Mouse (Mus musculus): Measurements from ENCODE around the gene Cdyl2. TPM values are rescaled to one million over a fixed set of nuclear protein-coding genes. Genes with fewer than 3 reads are reported as not detected.

Cdyl2 gene
- polyA plus RNA-seq, 1 experiment from 2014 or later, result 3.2 TPM

GRCm38 (mm10) chr8:116635972-116636371 lies 96.8 kb downstream of the Cdyl2 start:
- no peak overlapping the region for H3K9ac ChIP-seq (ENCODE audit: low read length)
- H3K27ac ChIP-seq (replicated peaks), result no peak overlapping the region
- no peak for ATAC-seq (ENCODE audit: low FRiP score, low TSS enrichment)

GRCm38 (mm10) chr8:116635261-116635660 lies 97.5 kb downstream of the Cdyl2 start:
- ATAC-seq (ENCODE audit: low FRiP score, low TSS enrichment) (no peak), DNase-seq (ENCODE audit: low spot score) (no peak)
- no peaks in the 10 kb centered on the region for H3K36me3 ChIP-seq (ENCODE audit: control insufficient read depth, insufficient read depth, low read length)
- H3K4me1 ChIP-seq (replicated peaks; ENCODE audit: control insufficient read depth, insufficient read depth), result no peaks in the 10 kb centered on the region
- no peak overlapping the region for H3K9ac ChIP-seq (ENCODE audit: low read length)
- WGBS, result 89% methylated on average over 13 of the region's 13 CpGs
- no peak overlapping the region for H3K4me2 ChIP-seq (replicated peaks; ENCODE audit: low read depth)
- H3K27ac ChIP-seq (replicated peaks), result no peak overlapping the region
- no peaks in the 10 kb centered on the region for H3K27me3 ChIP-seq (ENCODE audit: control insufficient read depth, insufficient read depth, low read length)
- H3K9me3 ChIP-seq (ENCODE audit: control insufficient read depth, low read length), result no peaks in the 10 kb centered on the region
- no peak overlapping the region for H3K4me3 ChIP-seq (ENCODE audit: low read depth, low read length)
- TF ChIP-seq EP300 (optimal IDR thresholded peaks at IDR 0.05), result no peak

More at GRCm38 (mm10) chr8:116635972-116636371, 96.8 kb downstream of the Cdyl2 start:
- WGBS, result 83% methylated on average over 8 of the region's 8 CpGs
- no peaks in the 10 kb centered on the region for H3K36me3 ChIP-seq (ENCODE audit: control insufficient read depth, insufficient read depth, low read length)
- no peak for DNase-seq (ENCODE audit: low spot score)
- no peak overlapping the region for H3K4me3 ChIP-seq (ENCODE audit: low read depth, low read length)
- no peaks in the 10 kb centered on the region for H3K9me3 ChIP-seq (ENCODE audit: control insufficient read depth, low read length)
- no peaks in the 10 kb centered on the region for H3K27me3 ChIP-seq (ENCODE audit: control insufficient read depth, insufficient read depth, low read length)
- TF ChIP-seq CTCF (IDR thresholded peaks at IDR 0.05; ENCODE audit: low read depth), result no peak
- TF ChIP-seq EP300 (optimal IDR thresholded peaks at IDR 0.05), result no peak
- H3K4me2 ChIP-seq (replicated peaks; ENCODE audit: low read depth), result no peak overlapping the region
- no peaks in the 10 kb centered on the region for H3K4me1 ChIP-seq (replicated peaks; ENCODE audit: control insufficient read depth, insufficient read depth)

- H3K36me3 ChIP-seq (ENCODE audit: control insufficient read depth, insufficient read depth, low read length), result no peaks in the 10 kb centered on the region
- WGBS, result 90% methylated on average over 4 of the region's 4 CpGs
- no peaks in the 10 kb centered on the region for H3K27me3 ChIP-seq (ENCODE audit: control insufficient read depth, insufficient read depth, low read length)
- no peak overlapping the region for H3K27ac ChIP-seq (replicated peaks)
- no peaks in the 10 kb centered on the region for H3K4me1 ChIP-seq (replicated peaks; ENCODE audit: control insufficient read depth, insufficient read depth)
- H3K9me3 ChIP-seq (ENCODE audit: control insufficient read depth, low read length), result no peaks in the 10 kb centered on the region
- TF ChIP-seq EP300 (optimal IDR thresholded peaks at IDR 0.05), result no peak
- no peak overlapping the region for H3K4me2 ChIP-seq (replicated peaks; ENCODE audit: low read depth)
- DNase-seq (ENCODE audit: low spot score) (no peak), ATAC-seq (ENCODE audit: low FRiP score, low TSS enrichment) (no peak)
- H3K9ac ChIP-seq (ENCODE audit: low read length), result no peak overlapping the region
- no peak overlapping the region for H3K4me3 ChIP-seq (ENCODE audit: low read depth, low read length)
Observed at GRCm38 (mm10) chr8:116634436-116634835, 98.4 kb downstream of the Cdyl2 start.

GRCm38 (mm10) chr8:116633470-116634150 lies 99.2 kb downstream of the Cdyl2 start:
- Histone ChIP-seq H3K9me3 (ENCODE audit: control insufficient read depth, low read length) (no peaks in the 10 kb centered on the region), H3K27me3 (ENCODE audit: control insufficient read depth, insufficient read depth, low read length) (no peaks in the 10 kb centered on the region), H3K4me2 (replicated peaks; ENCODE audit: low read depth) (no peak overlapping the region), H3K4me1 (replicated peaks; ENCODE audit: control insufficient read depth, insufficient read depth) (no peaks in the 10 kb centered on the region), H3K9ac (ENCODE audit: low read length) (no peak overlapping the region), H3K36me3 (ENCODE audit: control insufficient read depth, insufficient read depth, low read length) (no peaks in the 10 kb centered on the region), H3K27ac (replicated peaks) (no peak overlapping the region), H3K4me3 (ENCODE audit: low read depth, low read length) (no peak overlapping the region)
- WGBS, result 67% methylated on average over 10 of the region's 10 CpGs
- no peak for ATAC-seq (ENCODE audit: low FRiP score, low TSS enrichment)
- no peak for DNase-seq (ENCODE audit: low spot score)
- TF ChIP-seq CTCF (IDR thresholded peaks at IDR 0.05; ENCODE audit: low read depth), result no peak
- no peak for TF ChIP-seq EP300 (optimal IDR thresholded peaks at IDR 0.05)

GRCm38 (mm10) chr8:116630066-116630465 lies 102.7 kb downstream of the Cdyl2 start:
- WGBS, result 43% methylated on average over 11 of the region's 11 CpGs
- Histone ChIP-seq H3K36me3 (ENCODE audit: control insufficient read depth, insufficient read depth, low read length) (no peaks in the 10 kb centered on the region), H3K9me3 (ENCODE audit: control insufficient read depth, low read length) (no peaks in the 10 kb centered on the region), H3K27me3 (ENCODE audit: control insufficient read depth, insufficient read depth, low read length) (no peaks in the 10 kb centered on the region), H3K4me1 (replicated peaks; ENCODE audit: control insufficient read depth, insufficient read depth) (no peaks in the 10 kb centered on the region), H3K9ac (ENCODE audit: low read length) (no peak overlapping the region), H3K4me2 (replicated peaks; ENCODE audit: low read depth) (no peak overlapping the region), H3K4me3 (ENCODE audit: low read depth, low read length) (no peak overlapping the region), H3K27ac (replicated peaks) (no peak overlapping the region)
- ATAC-seq (ENCODE audit: low FRiP score, low TSS enrichment) (no peak), DNase-seq (ENCODE audit: low spot score) (no peak)
- TF ChIP-seq EP300 (optimal IDR thresholded peaks at IDR 0.05) (no peak), CTCF (IDR thresholded peaks at IDR 0.05; ENCODE audit: low read depth) (no peak)

GRCm38 (mm10) chr8:116628975-116629374 lies 103.8 kb downstream of the Cdyl2 start:
- no peaks in the 10 kb centered on the region for H3K27me3 ChIP-seq (ENCODE audit: control insufficient read depth, insufficient read depth, low read length)
- H3K9me3 ChIP-seq (ENCODE audit: control insufficient read depth, low read length), result no peaks in the 10 kb centered on the region
- H3K36me3 ChIP-seq (ENCODE audit: control insufficient read depth, insufficient read depth, low read length), result no peaks in the 10 kb centered on the region
- WGBS, result 49% methylated on average over 7 of the region's 7 CpGs
- H3K4me3 ChIP-seq (ENCODE audit: low read depth, low read length), result no peak overlapping the region
- no peaks in the 10 kb centered on the region for H3K4me1 ChIP-seq (replicated peaks; ENCODE audit: control insufficient read depth, insufficient read depth)
- no peak for TF ChIP-seq CTCF (IDR thresholded peaks at IDR 0.05; ENCODE audit: low read depth)
- TF ChIP-seq EP300 (optimal IDR thresholded peaks at IDR 0.05), result no peak
- ATAC-seq (ENCODE audit: low FRiP score, low TSS enrichment) (no peak), DNase-seq (ENCODE audit: low spot score) (no peak)
- no peak overlapping the region for H3K27ac ChIP-seq (replicated peaks)
- no peak overlapping the region for H3K4me2 ChIP-seq (replicated peaks; ENCODE audit: low read depth)
- H3K9ac ChIP-seq (ENCODE audit: low read length), result no peak overlapping the region

Measured in stomach, postnatal 0 days (tissue).